Mouse (Mus musculus): ENCODE results near the gene Ahnak. TPM values are rescaled to one million over a fixed set of nuclear protein-coding genes. Genes with fewer than 3 reads are reported as not detected.
A peak's percentile ranks its signal among the peaks of the same experiment; 100 is the strongest.
"Not testable (repeated sequence)": the region's sequence is repeated elsewhere in the genome, so short reads cannot be mapped to it uniquely, and the experiment has no call there.

Gene Ahnak
- polyA plus RNA-seq, 1 experiment from 2014 or later = 3.7 TPM

DNA sequence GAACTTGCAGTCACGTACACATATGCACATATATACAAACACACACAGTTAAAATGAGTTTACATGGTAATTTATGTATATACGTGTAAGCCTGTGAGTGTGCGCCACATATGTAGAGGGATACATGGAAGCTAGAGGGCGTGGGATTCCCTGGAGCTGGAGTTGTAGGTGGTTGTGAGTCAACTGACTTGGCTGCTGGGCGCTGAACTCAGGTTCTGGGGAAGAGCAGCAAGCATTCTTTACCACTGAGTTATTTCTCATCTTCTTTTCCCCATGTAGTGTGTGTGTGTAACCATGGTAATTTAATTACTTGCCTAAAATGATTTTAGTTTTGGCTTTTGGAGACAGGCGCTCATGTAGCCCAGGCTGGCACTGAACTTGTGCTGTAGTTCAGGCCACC lies 7.5 kb downstream of the Ahnak start:
- Histone ChIP-seq H3K9ac (ENCODE audit: low read depth, low read length) (no peak overlapping the region), H3K4me1 (replicated peaks; ENCODE audit: control insufficient read depth, insufficient read depth, low read length) (peaks cover 23% of the 10 kb centered on the region), H3K4me2 (no peak overlapping the region), H3K4me3 (ENCODE audit: low read depth, low read length) (no peak overlapping the region), H3K27me3 (replicated peaks; ENCODE audit: control insufficient read depth, insufficient read depth, low read length) (peaks cover under 1% of the 10 kb centered on the region; the same call in 1 of the 2 replicates), H3K27ac (ENCODE audit: low read depth, low read length) (no peak overlapping the region), H3K9me3 (ENCODE audit: control insufficient read depth, low read length) (no peaks in the 10 kb centered on the region), H3K36me3 (ENCODE audit: control insufficient read depth, insufficient read depth, low read length) (no peaks in the 10 kb centered on the region)
- WGBS = 91% methylated on average over 6 of the region's 6 CpGs
- DNase-seq (ENCODE audit: low spot score) (no peak), ATAC-seq (replicated peaks; ENCODE audit: low FRiP score) (no peak)

DNA sequence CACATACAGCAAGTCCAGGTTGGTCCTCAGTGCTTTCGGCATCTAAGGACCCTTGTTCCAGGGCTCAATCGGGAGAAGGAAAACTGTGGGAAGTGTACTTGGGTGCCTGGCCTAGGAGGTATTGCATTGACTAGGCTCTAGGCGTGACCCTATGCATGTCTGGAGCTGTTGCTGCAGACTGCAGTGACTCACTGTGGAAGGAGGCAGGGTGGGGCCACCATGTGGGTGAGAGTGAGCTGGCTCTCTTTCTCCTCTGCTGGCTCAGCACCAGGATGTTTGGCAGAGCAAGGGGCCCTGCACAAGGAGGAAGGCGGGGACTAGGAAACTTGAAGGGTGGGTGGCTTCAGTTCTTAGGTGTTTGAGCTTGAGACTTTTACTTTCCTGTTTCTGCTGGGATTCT lies 8.5 kb downstream of the Ahnak start:
- WGBS = 45% methylated on average over 4 of the region's 4 CpGs
- no peak overlapping the region for H3K9ac ChIP-seq (ENCODE audit: low read depth, low read length)
- H3K9me3 ChIP-seq (ENCODE audit: control insufficient read depth, low read length) = no peaks in the 10 kb centered on the region
- ATAC-seq (replicated peaks; ENCODE audit: low FRiP score) = peak; percentile 88
- peak; percentile 54 for DNase-seq (ENCODE audit: low spot score)
- H3K4me1 ChIP-seq (replicated peaks; ENCODE audit: control insufficient read depth, insufficient read depth, low read length) = peaks cover 21% of the 10 kb centered on the region
- H3K27ac ChIP-seq (ENCODE audit: low read depth, low read length) = peak overlapping the region; percentile 45; the same call in 1 of the 2 replicates
- H3K4me3 ChIP-seq (ENCODE audit: low read depth, low read length) = no peak overlapping the region
- no peak overlapping the region for H3K4me2 ChIP-seq
- no peaks in the 10 kb centered on the region for H3K27me3 ChIP-seq (replicated peaks; ENCODE audit: control insufficient read depth, insufficient read depth, low read length)
- 0 out of 2 replicates have a peak, but pooled peaks cover 7% of the 10 kb centered on the region for H3K36me3 ChIP-seq (ENCODE audit: control insufficient read depth, insufficient read depth, low read length)

DNA sequence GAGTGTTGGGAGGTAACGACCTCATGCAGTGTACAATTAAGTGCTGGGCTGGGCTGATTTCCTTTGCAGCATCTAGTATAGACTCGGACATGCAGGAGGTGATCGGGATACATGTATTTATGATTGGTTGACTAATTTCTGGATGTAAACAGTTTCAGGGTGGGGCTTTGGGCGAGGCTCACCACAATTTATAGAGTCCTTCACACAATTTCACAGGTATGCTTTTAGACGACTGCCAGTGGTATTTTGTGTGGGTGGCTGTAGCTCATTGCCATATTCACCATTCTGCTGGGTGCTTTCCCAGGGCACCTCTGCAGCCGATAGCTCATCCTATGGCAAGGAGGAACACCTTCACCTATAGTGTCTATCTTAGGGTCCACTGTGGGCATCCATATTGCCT lies 9.5 kb downstream of the Ahnak start:
- Histone ChIP-seq H3K27ac (ENCODE audit: low read depth, low read length) (no peak overlapping the region), H3K4me3 (ENCODE audit: low read depth, low read length) (no peak overlapping the region), H3K27me3 (replicated peaks; ENCODE audit: control insufficient read depth, insufficient read depth, low read length) (no peaks in the 10 kb centered on the region), H3K9me3 (ENCODE audit: control insufficient read depth, low read length) (no peaks in the 10 kb centered on the region), H3K4me2 (no peak overlapping the region), H3K4me1 (replicated peaks; ENCODE audit: control insufficient read depth, insufficient read depth, low read length) (peaks cover 16% of the 10 kb centered on the region), H3K36me3 (ENCODE audit: control insufficient read depth, insufficient read depth, low read length) (0 out of 2 replicates have a peak, but pooled peaks cover 7% of the 10 kb centered on the region), H3K9ac (ENCODE audit: low read depth, low read length) (no peak overlapping the region)
- WGBS = 84% methylated on average over 6 of the region's 6 CpGs
- DNase-seq (ENCODE audit: low spot score) (no peak), ATAC-seq (replicated peaks; ENCODE audit: low FRiP score) (no peak)

DNA sequence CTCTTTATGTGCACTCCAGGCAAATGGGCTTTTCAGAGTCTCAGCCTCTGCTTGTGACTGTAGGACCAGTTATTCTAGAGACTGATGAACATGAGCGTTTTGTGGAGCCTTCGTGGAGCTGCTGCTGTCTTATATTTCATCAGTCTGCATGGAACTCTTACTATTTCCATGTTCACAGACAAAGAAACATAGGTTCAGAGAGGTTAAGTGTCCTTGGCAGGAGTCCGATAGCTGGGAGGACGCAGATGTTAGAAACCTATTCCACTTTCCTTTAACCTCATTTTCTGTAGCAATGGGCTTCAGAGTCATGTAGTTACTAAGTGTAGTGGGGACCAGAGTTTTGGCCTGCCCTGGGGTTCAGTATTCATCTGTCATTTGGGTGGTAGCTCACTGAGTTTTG lies 10.1 kb downstream of the Ahnak start:
- 92% methylated on average over 4 of the region's 4 CpGs for WGBS
- Histone ChIP-seq H3K4me2 (no peak overlapping the region), H3K27ac (ENCODE audit: low read depth, low read length) (no peak overlapping the region), H3K4me1 (replicated peaks; ENCODE audit: control insufficient read depth, insufficient read depth, low read length) (peaks cover 16% of the 10 kb centered on the region), H3K9me3 (ENCODE audit: control insufficient read depth, low read length) (no peaks in the 10 kb centered on the region), H3K4me3 (ENCODE audit: low read depth, low read length) (no peak overlapping the region), H3K36me3 (ENCODE audit: control insufficient read depth, insufficient read depth, low read length) (0 out of 2 replicates have a peak, but pooled peaks cover 7% of the 10 kb centered on the region), H3K9ac (ENCODE audit: low read depth, low read length) (no peak overlapping the region), H3K27me3 (replicated peaks; ENCODE audit: control insufficient read depth, insufficient read depth, low read length) (no peaks in the 10 kb centered on the region)
- DNase-seq (ENCODE audit: low spot score) = no peak
- no peak for ATAC-seq (replicated peaks; ENCODE audit: low FRiP score)

DNA sequence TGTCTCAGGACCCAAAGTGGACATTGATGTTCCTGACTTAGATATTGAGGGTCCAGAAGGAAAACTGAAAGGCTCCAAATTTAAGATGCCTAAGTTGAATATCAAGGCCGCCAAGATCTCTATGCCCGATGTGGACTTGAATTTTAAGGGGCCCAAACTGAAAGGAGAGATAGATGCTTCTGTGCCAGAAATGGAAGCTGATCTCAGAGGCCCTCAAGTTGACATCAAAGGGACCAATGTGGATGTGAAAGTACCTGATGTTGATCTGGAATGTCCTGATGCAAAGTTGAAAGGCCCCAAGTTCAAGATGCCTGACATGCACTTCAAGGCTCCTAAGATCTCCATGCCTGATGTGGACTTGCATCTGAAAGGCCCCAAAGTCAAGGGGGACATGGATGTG lies 17.8 kb downstream of the Ahnak start:
- not testable (repeated sequence) for H3K27me3 ChIP-seq (replicated peaks; ENCODE audit: control insufficient read depth, insufficient read depth, low read length); DNase-seq (ENCODE audit: low spot score); H3K9me3 ChIP-seq (ENCODE audit: control insufficient read depth, low read length); H3K4me1 ChIP-seq (replicated peaks; ENCODE audit: control insufficient read depth, insufficient read depth, low read length); ATAC-seq (replicated peaks; ENCODE audit: low FRiP score); H3K4me2 ChIP-seq; H3K27ac ChIP-seq (ENCODE audit: low read depth, low read length); H3K9ac ChIP-seq (ENCODE audit: low read depth, low read length); H3K4me3 ChIP-seq (ENCODE audit: low read depth, low read length); H3K36me3 ChIP-seq (ENCODE audit: control insufficient read depth, insufficient read depth, low read length)
- WGBS = 91% methylated on average over 2 of the region's 2 CpGs

DNA sequence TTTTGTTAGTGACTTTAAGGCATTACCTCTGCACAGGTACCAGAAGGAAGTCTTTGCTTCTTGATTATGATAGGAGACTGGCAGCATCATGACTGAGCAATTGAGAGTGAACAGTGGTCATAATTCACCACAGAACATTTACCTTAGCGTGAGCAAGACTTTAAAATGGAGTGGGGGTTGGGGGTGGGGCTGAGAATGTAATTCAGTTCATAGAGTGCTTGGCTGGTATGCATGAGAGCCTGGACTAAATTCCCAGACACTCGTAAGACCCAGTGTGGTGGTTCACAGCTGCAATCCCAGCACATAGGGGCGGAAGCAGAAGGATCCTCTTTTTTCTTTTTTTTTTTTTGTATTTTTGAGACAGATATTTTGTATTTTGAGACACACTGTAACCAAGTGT lies 30.2 kb downstream of the Ahnak start:
- WGBS = 87% methylated on average over 3 of the region's 3 CpGs
- Histone ChIP-seq H3K4me2 (no peak overlapping the region), H3K4me1 (replicated peaks; ENCODE audit: control insufficient read depth, insufficient read depth, low read length) (no peaks in the 10 kb centered on the region), H3K27me3 (replicated peaks; ENCODE audit: control insufficient read depth, insufficient read depth, low read length) (no peaks in the 10 kb centered on the region), H3K9me3 (ENCODE audit: control insufficient read depth, low read length) (no peaks in the 10 kb centered on the region), H3K27ac (ENCODE audit: low read depth, low read length) (no peak overlapping the region), H3K9ac (ENCODE audit: low read depth, low read length) (no peak overlapping the region), H3K4me3 (ENCODE audit: low read depth, low read length) (no peak overlapping the region), H3K36me3 (ENCODE audit: control insufficient read depth, insufficient read depth, low read length) (no peaks in the 10 kb centered on the region)
- ATAC-seq (replicated peaks; ENCODE audit: low FRiP score) = no peak
- DNase-seq (ENCODE audit: low spot score) = no peak

DNA sequence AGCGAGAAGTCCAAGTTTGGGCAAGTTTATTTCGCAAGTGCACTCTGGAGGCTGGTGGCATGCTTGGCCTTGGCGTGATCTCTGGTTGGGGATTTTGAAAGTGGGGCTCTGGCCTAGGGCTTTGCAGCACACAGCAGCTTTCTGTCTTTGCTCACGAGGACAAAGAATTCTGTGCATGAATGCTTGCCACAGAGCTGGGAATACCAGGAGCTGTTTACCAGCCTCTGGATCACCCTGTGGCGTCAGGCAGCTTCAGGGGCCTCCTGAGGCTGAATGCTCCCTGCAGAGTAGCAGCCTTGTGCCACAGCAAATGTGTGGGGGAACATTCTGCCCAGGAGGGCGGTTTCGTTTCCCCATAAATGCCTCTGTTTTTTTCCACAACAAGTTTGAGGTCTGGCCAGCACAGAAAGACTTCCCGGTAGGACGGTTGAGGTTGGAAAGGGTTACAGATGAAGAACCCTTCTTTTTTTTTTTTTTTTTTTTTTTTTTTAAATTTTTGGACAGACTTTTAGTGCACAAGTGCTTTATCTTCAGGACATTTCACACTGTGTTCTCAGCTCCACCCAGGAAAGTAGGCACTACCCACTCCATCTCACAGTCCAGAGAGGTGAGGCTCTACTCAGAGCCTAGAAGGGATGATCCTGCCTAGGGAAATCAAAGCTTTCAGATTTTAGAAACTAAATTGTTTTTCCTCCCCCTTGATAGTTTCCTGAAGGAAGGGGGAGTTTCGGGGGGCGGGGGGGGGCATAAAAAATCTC lies 34.1 kb downstream of the Ahnak start:
- Histone ChIP-seq H3K4me2 (no peak overlapping the region), H3K9me3 (ENCODE audit: control insufficient read depth, low read length) (no peaks in the 10 kb centered on the region), H3K27ac (ENCODE audit: low read depth, low read length) (no peak overlapping the region), H3K9ac (ENCODE audit: low read depth, low read length) (no peak overlapping the region), H3K36me3 (ENCODE audit: control insufficient read depth, insufficient read depth, low read length) (no peaks in the 10 kb centered on the region), H3K4me3 (ENCODE audit: low read depth, low read length) (no peak overlapping the region), H3K4me1 (replicated peaks; ENCODE audit: control insufficient read depth, insufficient read depth, low read length) (no peaks in the 10 kb centered on the region), H3K27me3 (replicated peaks; ENCODE audit: control insufficient read depth, insufficient read depth, low read length) (no peaks in the 10 kb centered on the region)
- DNase-seq (ENCODE audit: low spot score) = no peak
- no peak for ATAC-seq (replicated peaks; ENCODE audit: low FRiP score)
- WGBS = 65% methylated on average over 11 of the region's 11 CpGs

DNA sequence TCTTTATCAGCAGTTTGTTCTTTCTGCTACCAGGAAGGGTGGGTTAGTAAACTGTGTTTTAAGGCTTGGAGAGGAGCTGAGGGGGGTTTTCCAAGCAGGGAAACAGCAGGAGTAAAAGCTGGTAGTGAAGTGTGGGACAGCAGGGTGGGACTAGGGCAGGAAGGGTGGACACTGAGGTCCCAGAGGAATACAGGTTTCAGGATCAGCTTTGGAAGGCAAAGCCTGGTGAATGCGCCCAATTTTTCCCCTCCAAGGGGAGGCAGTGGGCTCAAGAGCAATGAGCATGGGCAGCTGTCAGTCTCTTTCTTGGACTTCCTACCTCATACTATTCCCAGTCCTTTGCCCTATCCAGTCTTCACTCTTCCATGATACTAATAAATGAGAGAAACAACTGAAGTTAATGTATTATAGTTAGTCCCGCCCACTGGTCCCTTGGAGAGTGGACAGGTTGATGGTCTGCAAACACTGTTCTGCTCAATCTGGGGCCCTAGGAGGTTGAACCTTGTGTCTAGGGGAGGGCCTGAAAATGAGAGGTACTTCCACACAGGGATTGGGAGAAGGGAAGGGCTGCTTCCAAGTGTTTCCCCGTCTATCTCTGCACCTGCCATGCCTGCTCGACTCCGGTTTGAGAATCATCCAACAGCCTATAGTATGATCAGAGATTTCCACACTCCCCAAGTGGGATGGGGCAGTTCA lies 36.6 kb downstream of the Ahnak start:
- no peak overlapping the region for H3K27ac ChIP-seq (ENCODE audit: low read depth, low read length)
- H3K4me1 ChIP-seq (replicated peaks; ENCODE audit: control insufficient read depth, insufficient read depth, low read length) = no peaks in the 10 kb centered on the region
- no peak overlapping the region for H3K4me3 ChIP-seq (ENCODE audit: low read depth, low read length)
- no peaks in the 10 kb centered on the region for H3K36me3 ChIP-seq (ENCODE audit: control insufficient read depth, insufficient read depth, low read length)
- H3K9ac ChIP-seq (ENCODE audit: low read depth, low read length) = no peak overlapping the region
- no peak overlapping the region for H3K4me2 ChIP-seq
- DNase-seq (ENCODE audit: low spot score) (no peak), ATAC-seq (replicated peaks; ENCODE audit: low FRiP score) (no peak)
- H3K9me3 ChIP-seq (ENCODE audit: control insufficient read depth, low read length) = no peaks in the 10 kb centered on the region
- 86% methylated on average over 5 of the region's 5 CpGs for WGBS
- H3K27me3 ChIP-seq (replicated peaks; ENCODE audit: control insufficient read depth, insufficient read depth, low read length) = no peaks in the 10 kb centered on the region

DNA sequence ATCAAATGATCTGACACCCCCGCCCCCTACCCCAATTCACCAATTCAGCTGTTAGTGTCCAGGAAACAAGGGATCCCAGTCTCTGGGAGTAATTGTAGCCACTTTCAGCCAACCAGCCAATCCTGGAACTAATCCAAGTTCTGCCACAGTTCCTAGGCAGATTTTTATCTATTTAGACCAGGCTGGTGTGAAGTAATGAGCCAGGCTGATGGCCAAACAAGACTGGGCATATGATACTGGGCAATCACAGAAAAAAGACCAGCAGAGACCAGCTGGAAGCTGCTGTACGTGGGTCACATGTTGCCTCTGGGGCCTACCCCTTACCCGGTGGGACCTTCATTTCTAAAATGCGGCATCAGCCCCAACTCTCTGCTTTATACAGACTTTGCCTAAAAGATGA lies 37.5 kb downstream of the Ahnak start:
- no peak for ATAC-seq (replicated peaks; ENCODE audit: low FRiP score)
- H3K4me3 ChIP-seq (ENCODE audit: low read depth, low read length) = no peak overlapping the region

More for the DNA sequence above, 37.5 kb downstream of the Ahnak start:
- Histone ChIP-seq H3K9ac (ENCODE audit: low read depth, low read length) (no peak overlapping the region), H3K9me3 (ENCODE audit: control insufficient read depth, low read length) (no peaks in the 10 kb centered on the region), H3K4me1 (replicated peaks; ENCODE audit: control insufficient read depth, insufficient read depth, low read length) (no peaks in the 10 kb centered on the region), H3K4me2 (no peak overlapping the region), H3K27ac (ENCODE audit: low read depth, low read length) (no peak overlapping the region), H3K27me3 (replicated peaks; ENCODE audit: control insufficient read depth, insufficient read depth, low read length) (no peaks in the 10 kb centered on the region), H3K36me3 (ENCODE audit: control insufficient read depth, insufficient read depth, low read length) (no peaks in the 10 kb centered on the region)
- WGBS = 82% methylated on average over 4 of the region's 4 CpGs
- DNase-seq (ENCODE audit: low spot score) = no peak
